Mouse (Mus musculus) limb, embryonic 14.5 days (tissue): Measurements from ENCODE around the gene Atp9a. TPM values are rescaled to one million over a fixed set of nuclear protein-coding genes. Genes with fewer than 3 reads are reported as not detected.

Experiments used
- ATAC-seq: fragments of 200-750 bp; cut with Nextera tagmentation; 2 replicates; pipeline ENCODE4 v1.8.0; 2017; ENCODE audit warnings: low read depth, moderate number of reproducible peaks, moderate TSS enrichment; ENCODE audit not compliant: low FRiP score
- DNase-seq: peaks from one replicate; pipeline ENCODE4 v3.0.0-alpha.2; 2015; ENCODE audit warnings: low spot score
- H3K27ac ChIP-seq: fragments of 300-500 bp; sonication (generic); replicated peaks from 2 replicates; pipeline ENCODE4 v1.5.1; 2014; ENCODE audit warnings: low read depth, mild to moderate bottlenecking, low read length, moderate library complexity, mixed read lengths
- H3K27me3 ChIP-seq: fragments of 300-500 bp; sonication (generic); 2 replicates; pipeline ENCODE4 v1.6.1; 2014; ENCODE audit warnings: low read length, mixed read lengths; ENCODE audit not compliant: control insufficient read depth, insufficient read depth
- H3K36me3 ChIP-seq: fragments of 300-500 bp; sonication (generic); 2 replicates; pipeline ENCODE4 v1.6.1; 2014; ENCODE audit warnings: mild to moderate bottlenecking, low read length, moderate library complexity, mixed read lengths; ENCODE audit not compliant: control insufficient read depth, insufficient read depth
- H3K4me1 ChIP-seq: fragments of 300-500 bp; sonication (generic); 2 replicates; pipeline ENCODE4 v1.6.1; 2014; ENCODE audit warnings: antibody characterized with exemption, low read length, mixed read lengths; ENCODE audit not compliant: control insufficient read depth, insufficient read depth
- H3K4me2 ChIP-seq: fragments of 300-500 bp; sonication (generic); replicated peaks from 2 replicates; pipeline ENCODE4 v1.6.1; 2014; ENCODE audit warnings: low read depth, mild to moderate bottlenecking, low read length, moderate library complexity; ENCODE audit not compliant: severe bottlenecking
- H3K4me3 ChIP-seq: fragments of 300-500 bp; sonication (generic); replicated peaks from 2 replicates; pipeline ENCODE4 v1.5.1; 2014; ENCODE audit warnings: low read length
- H3K9ac ChIP-seq: fragments of 300-500 bp; sonication (generic); 2 replicates; pipeline ENCODE4 v1.6.1; 2014; ENCODE audit warnings: mild to moderate bottlenecking, low read depth, low read length, moderate library complexity; ENCODE audit not compliant: severe bottlenecking
- H3K9me3 ChIP-seq: fragments of 300-500 bp; sonication (generic); 2 replicates; pipeline ENCODE4 v1.6.1; 2016; ENCODE audit warnings: low read length; ENCODE audit not compliant: control insufficient read depth
- POLR2A ChIP-seq: fragments of 200-500 bp; IDR thresholded peaks from 2 replicates; pipeline ENCODE4 v1.8.0; 2012; ENCODE audit warnings: inconsistent platforms, mild to moderate bottlenecking, moderate library complexity, borderline replicate concordance; ENCODE audit not compliant: insufficient read depth, insufficient read length; ENCODE audit errors: extremely low read depth
- WGBS: fragments of 180-500 bp; shearing (Covaris S2); extraction: QIAGEN DNeasy Blood & Tissue Kit; methylation state at CpG from one replicate; pipeline ENCODE4 v1.1.7; 2014; 5-methylcytosine and 5-hydroxymethylcytosine counted together
- polyA plus RNA-seq, 2 experiments: library from polyadenylated mRNA; depleted of rRNA in 1 of 2; stranded (reverse) in 1 of 2; unstranded in 1 of 2; fragments of >200 nt; fragmentation: Nextera tagmentation in 1 of 2; extraction: Ambion mirVana in 1 of 2; gene quantifications; 2 replicates each; pipeline versions ENCODE4 v1.2.1 to v1.2.3; 2012 to 2014

Atp9a gene
- polyA plus RNA-seq, 2 experiments, result 28.0 to 53.6 TPM

GRCm38 (mm10) chr2:168602387-168602741 is 139.8 kb downstream of the Atp9a start:
- Histone ChIP-seq H3K4me1 (peaks cover 41% of the 10 kb centered on the region), H3K27me3 (peaks cover 5% of the 10 kb centered on the region; the same call in 1 of the 2 replicates), H3K9me3 (no peaks in the 10 kb centered on the region), H3K4me2 (peak overlapping the region; percentile 88), H3K36me3 (no peaks in the 10 kb centered on the region), H3K4me3 (peak overlapping the region; percentile 59; the same call in 1 of the 2 replicates), H3K27ac (peak overlapping the region; percentile 89), H3K9ac (0 out of 2 replicates have a peak overlapping the region, but pooled peaks have one; percentile 78)
- 15% methylated on average over 12 of the region's 12 CpGs for WGBS
- ATAC-seq (no peak), DNase-seq (no peak)
- no peak for TF ChIP-seq POLR2A

GRCm38 (mm10) chr2:168601491-168602386 is 140.5 kb downstream of the Atp9a start, which contains the start of gene Nfatc2:
Nfatc2 (minus strand) TSS chr2:168601657.
- Histone ChIP-seq H3K4me1 (peaks cover 41% of the 10 kb centered on the region), H3K36me3 (no peaks in the 10 kb centered on the region), H3K27ac (peak within 1 kb of the TSS; percentile 89), H3K4me2 (peak within 1 kb of the TSS; percentile 88), H3K27me3 (peaks cover 5% of the 10 kb centered on the region; the same call in 1 of the 2 replicates), H3K9me3 (no peaks in the 10 kb centered on the region), H3K4me3 (peak within 1 kb of the TSS; percentile 59), H3K9ac (peak within 1 kb of the TSS; percentile 78)
- ATAC-seq (peak; percentile 82), DNase-seq (peak; percentile 94)
- TF ChIP-seq POLR2A, result no peak
- 2% methylated on average over 31 of the region's 56 CpGs for WGBS

GRCm38 (mm10) chr2:168600750-168601490 is 141.3 kb downstream of the Atp9a start:
- peaks cover 5% of the 10 kb centered on the region; the same call in 1 of the 2 replicates for H3K27me3 ChIP-seq
- peaks cover 41% of the 10 kb centered on the region for H3K4me1 ChIP-seq
- H3K4me3 ChIP-seq, result peak overlapping the region; percentile 59
- no peak for DNase-seq
- TF ChIP-seq POLR2A, result no peak
- peak overlapping the region; percentile 78 for H3K9ac ChIP-seq
- H3K27ac ChIP-seq, result peak overlapping the region; percentile 89
- ATAC-seq, result no peak
- WGBS, result 2% methylated on average over 23 of the region's 32 CpGs
- H3K9me3 ChIP-seq, result no peaks in the 10 kb centered on the region
- peak overlapping the region; percentile 88 for H3K4me2 ChIP-seq
- H3K36me3 ChIP-seq, result no peaks in the 10 kb centered on the region

GRCm38 (mm10) chr2:168595693-168596092 is 146.5 kb downstream of the Atp9a start:
- no peak for TF ChIP-seq POLR2A
- Histone ChIP-seq H3K9ac (no peak overlapping the region), H3K27me3 (peaks cover 11% of the 10 kb centered on the region; the same call in 1 of the 2 replicates), H3K36me3 (no peaks in the 10 kb centered on the region), H3K27ac (no peak overlapping the region), H3K4me3 (no peak overlapping the region), H3K9me3 (no peaks in the 10 kb centered on the region), H3K4me2 (no peak overlapping the region), H3K4me1 (peaks cover 6% of the 10 kb centered on the region)
- ATAC-seq (no peak), DNase-seq (no peak)
- WGBS, result 84% methylated on average over 7 of the region's 7 CpGs

GRCm38 (mm10) chr2:168593676-168594075 is 148.5 kb downstream of the Atp9a start:
- whole genome bisulfite sequencing, result 76% methylated on average over 6 of the region's 6 CpGs

More at GRCm38 (mm10) chr2:168593676-168594075, 148.5 kb downstream of the Atp9a start:
- H3K4me1 ChIP-seq, result peaks cover 18% of the 10 kb centered on the region
- no peaks in the 10 kb centered on the region for H3K36me3 ChIP-seq
- no peak for TF ChIP-seq POLR2A
- no peak overlapping the region for H3K27ac ChIP-seq
- no peak overlapping the region for H3K4me2 ChIP-seq
- ATAC-seq, result no peak
- H3K9me3 ChIP-seq, result no peaks in the 10 kb centered on the region
- no peak for DNase-seq
- H3K4me3 ChIP-seq, result no peak overlapping the region
- peaks cover 22% of the 10 kb centered on the region for H3K27me3 ChIP-seq
- H3K9ac ChIP-seq, result no peak overlapping the region
